Mouse (Mus musculus) MEL (cell line): ENCODE results near the gene Slc30a6. TPM values are rescaled to one million over a fixed set of nuclear protein-coding genes. Genes with fewer than 3 reads are reported as not detected.
"Not testable (repeated sequence)": the region's sequence is repeated elsewhere in the genome, so short reads cannot be mapped to it uniquely, and the experiment has no call there.

Experiments used
- DNase-seq: peaks from one replicate; pipeline ENCODE4 v3.0.0; 2011; ENCODE audit warnings: low read depth, low spot score
- H3K27ac ChIP-seq: 2 replicates; pipeline ENCODE4 v1.5.1; 2012; ENCODE audit warnings: low read depth, mild to moderate bottlenecking, control low read depth, low read length, moderate library complexity; ENCODE audit not compliant: control insufficient read depth
- H3K27me3 ChIP-seq, 2 experiments: fragments of 150-350 bp in 1 of 2; sonication (generic) in 1 of 2; 2 replicates each; pipeline ENCODE4 v1.6.1; 2012; ENCODE audit warnings: low read length in 2 of 2, mild to moderate bottlenecking in 2 of 2, improper control_type of control experiment in 1 of 2, moderate library complexity in 1 of 2; ENCODE audit not compliant: insufficient read depth in 2 of 2, control insufficient read depth in 1 of 2
- H3K36me3 ChIP-seq, 2 experiments: 2 replicates each; pipeline ENCODE4 v1.6.1; 2012 to 2014; ENCODE audit warnings: low read length in 2 of 2, improper control_type of control experiment in 1 of 2, inconsistent platforms in 1 of 2, mild to moderate bottlenecking in 1 of 2; ENCODE audit not compliant: insufficient read depth in 2 of 2, control insufficient read depth in 1 of 2
- H3K4me1 ChIP-seq, 2 experiments: fragments of 150-350 bp in 1 of 2; sonication (generic) in 1 of 2; 2 replicates each; pipeline ENCODE4 v1.6.1; 2012; ENCODE audit warnings: low read length in 2 of 2, improper control_type of control experiment in 1 of 2, mild to moderate bottlenecking in 1 of 2; ENCODE audit not compliant: insufficient read depth in 2 of 2, control insufficient read depth in 1 of 2
- H3K4me3 ChIP-seq, 2 experiments: fragments of 150-350 bp in 1 of 2; sonication (generic) in 1 of 2; 2 replicates each; pipeline ENCODE4 v1.5.1; 2012; ENCODE audit warnings: low read depth in 2 of 2, low read length in 2 of 2, mild to moderate bottlenecking in 2 of 2, moderate library complexity in 2 of 2, control low read depth in 1 of 2, improper control_type of control experiment in 1 of 2; ENCODE audit not compliant: control insufficient read depth in 1 of 2, insufficient read depth in 1 of 2
- H3K79me2 ChIP-seq: 2 replicates; pipeline ENCODE4 v1.6.1; 2012; ENCODE audit warnings: mild to moderate bottlenecking, low read length, moderate library complexity; ENCODE audit not compliant: control insufficient read depth, poor library complexity, insufficient read depth
- H3K9ac ChIP-seq: 2 replicates; pipeline ENCODE4 v1.6.1; 2012; ENCODE audit warnings: low read depth, mild to moderate bottlenecking, control low read depth, low read length, moderate library complexity; ENCODE audit not compliant: control insufficient read depth, poor library complexity, severe bottlenecking
- H3K9me3 ChIP-seq: fragments of 150-350 bp; sonication (generic); replicated peaks from 2 replicates; pipeline ENCODE4 v1.6.1; 2012; ENCODE audit warnings: mild to moderate bottlenecking, low read length, improper control_type of control experiment, moderate library complexity; ENCODE audit not compliant: insufficient read depth
- ELF1 ChIP-seq: IDR thresholded peaks from 2 replicates; pipeline ENCODE4 v1.6.1; 2014; ENCODE audit warnings: low read depth, mild to moderate bottlenecking, inconsistent platforms, low read length, improper control_type of control experiment, moderate library complexity
- HCFC1 ChIP-seq: IDR thresholded peaks from 2 replicates; pipeline ENCODE4 v1.6.1; 2012; ENCODE audit warnings: low read depth, mild to moderate bottlenecking, inconsistent platforms, low read length, improper control_type of control experiment, moderate library complexity
- JUND ChIP-seq: IDR thresholded peaks from 2 replicates; pipeline ENCODE4 v1.6.1; 2011; ENCODE audit warnings: low read depth, mild to moderate bottlenecking, improper control_type of control experiment, low read length
- KAT2A ChIP-seq: conservative IDR thresholded peaks from 2 replicates; pipeline ENCODE4 v1.6.1; 2012; ENCODE audit warnings: low read depth, low read length, improper control_type of control experiment, inconsistent platforms
- MAFK ChIP-seq: IDR thresholded peaks from 2 replicates; pipeline ENCODE4 v1.6.1; 2011; ENCODE audit warnings: low read depth, mild to moderate bottlenecking, low read length, improper control_type of control experiment, borderline replicate concordance
- MAX ChIP-seq: IDR thresholded peaks from 2 replicates; pipeline ENCODE4 v1.6.1; 2011; ENCODE audit warnings: low read length, improper control_type of control experiment
- MEF2A ChIP-seq: IDR thresholded peaks from 2 replicates; pipeline ENCODE4 v1.6.1; 2014; ENCODE audit warnings: low read depth, mild to moderate bottlenecking, inconsistent platforms, low read length, improper control_type of control experiment; ENCODE audit not compliant: poor library complexity, insufficient replicate concordance, severe bottlenecking; ENCODE audit errors: extremely low read depth
- MYB ChIP-seq: IDR thresholded peaks from 2 replicates; pipeline ENCODE4 v1.6.1; 2011; ENCODE audit warnings: mild to moderate bottlenecking, low read depth, low read length, improper control_type of control experiment
- NELFE ChIP-seq: IDR thresholded peaks from 2 replicates; pipeline ENCODE4 v1.6.1; 2011; ENCODE audit warnings: low read depth, low read length, improper control_type of control experiment
- NRF1 ChIP-seq: IDR thresholded peaks from 2 replicates; pipeline ENCODE4 v1.6.1; 2014; ENCODE audit warnings: low read depth, mild to moderate bottlenecking, inconsistent platforms, low read length, improper control_type of control experiment, moderate library complexity; ENCODE audit not compliant: poor library complexity, insufficient read depth, severe bottlenecking
- POLR2A ChIP-seq, 2 experiments: IDR thresholded peaks; 2 replicates each; pipeline ENCODE4 v1.6.1; 2011 to 2012; ENCODE audit warnings: low read length in 2 of 2, mild to moderate bottlenecking in 2 of 2, control low read depth in 1 of 2, improper control_type of control experiment in 1 of 2, low read depth in 1 of 2, moderate library complexity in 1 of 2; ENCODE audit not compliant: control insufficient read depth in 1 of 2, insufficient read depth in 1 of 2, poor library complexity in 1 of 2
- POLR2AphosphoS5 ChIP-seq: IDR thresholded peaks from 2 replicates; pipeline ENCODE4 v1.6.1; 2012; ENCODE audit warnings: low read depth, borderline replicate concordance, mild to moderate bottlenecking, inconsistent platforms, low read length, moderate library complexity, mixed read lengths
- RAD21 ChIP-seq: IDR thresholded peaks from 2 replicates; pipeline ENCODE4 v1.6.1; 2011; ENCODE audit warnings: mild to moderate bottlenecking, low read depth, low read length, improper control_type of control experiment
- RCOR1 ChIP-seq: IDR thresholded peaks from 2 replicates; pipeline ENCODE4 v1.6.1; 2012; ENCODE audit warnings: low read depth, mild to moderate bottlenecking, inconsistent platforms, low read length, improper control_type of control experiment
- SIN3A ChIP-seq: IDR thresholded peaks from 2 replicates; pipeline ENCODE4 v1.6.1; 2012; ENCODE audit warnings: low read length, improper control_type of control experiment, inconsistent platforms
- SMC3 ChIP-seq: IDR thresholded peaks from 2 replicates; pipeline ENCODE4 v1.6.1; 2011; ENCODE audit warnings: low read depth, low read length, improper control_type of control experiment
- TAL1 ChIP-seq: IDR thresholded peaks from 2 replicates; pipeline ENCODE4 v1.6.1; 2012; ENCODE audit warnings: mild to moderate bottlenecking, inconsistent platforms, low read length, moderate library complexity, mixed read lengths
- TBP ChIP-seq: IDR thresholded peaks from 2 replicates; pipeline ENCODE4 v1.8.0; 2011; ENCODE audit warnings: low read depth, low read length, improper control_type of control experiment
- TCF12 ChIP-seq: IDR thresholded peaks from 2 replicates; pipeline ENCODE4 v1.6.1; 2014; ENCODE audit warnings: low read depth, mild to moderate bottlenecking, inconsistent platforms, low read length, improper control_type of control experiment, moderate library complexity
- USF2 ChIP-seq, 2 experiments: IDR thresholded peaks; 2 replicates each; pipeline ENCODE4 v1.6.1; 2011 to 2012; ENCODE audit warnings: improper control_type of control experiment in 2 of 2, low read length in 2 of 2, borderline replicate concordance in 1 of 2, inconsistent platforms in 1 of 2, low read depth in 1 of 2, mild to moderate bottlenecking in 1 of 2; ENCODE audit not compliant: insufficient read depth in 1 of 2
- ZNF384 ChIP-seq: IDR thresholded peaks from 2 replicates; pipeline ENCODE4 v1.6.1; 2012; ENCODE audit warnings: low read depth, mild to moderate bottlenecking, inconsistent platforms, low read length, improper control_type of control experiment
- polyA plus RNA-seq, 2 experiments: library from polyadenylated mRNA; stranded (reverse) in 1 of 2; unstranded in 1 of 2; fragments of >175 nt in 1 of 2; fragments of >200 nt in 1 of 2; gene quantifications; 2 replicates each; pipeline versions ENCODE4 v1.2.1 to v1.2.4; 2012; ENCODE audit warnings: low replicate concordance in 2 of 2, low read depth in 1 of 2; ENCODE audit not compliant: insufficient read length in 2 of 2, insufficient read depth in 1 of 2, missing spikeins in 1 of 2
- total RNA-seq: library from RNA; depleted of rRNA; stranded (reverse); fragments of 300-350 nt; gene quantifications from 2 replicates; pipeline ENCODE4 v1.2.3, GENCODE M21; 2012

Gene Slc30a6
- total and polyA plus RNA-seq, 3 experiments = 15.5 to 19.4 TPM; not detected in 1

- TF ChIP-seq RAD21 (no peak), MAX (no peak), POLR2A (IDR thresholded peaks at IDR 0.05; ENCODE audit: control insufficient read depth in 1 of 2, insufficient read depth in 1 of 2, low read depth in 1 of 2, low read length in 2 of 2, poor library complexity in 1 of 2) (no peak), TCF12 (no peak), HCFC1 (no peak), RCOR1 (no peak), USF2 (IDR thresholded peaks at IDR 0.05; ENCODE audit: borderline replicate concordance in 1 of 2, insufficient read depth in 1 of 2, low read depth in 1 of 2, low read length in 2 of 2) (no peak)
- DNase-seq = peak; percentile 37
- H3K4me1 ChIP-seq = peaks cover 0 to 14% of the 10 kb centered on the region in 2 experiments; a peak in 2 of 4 replicates
- no peaks in the 10 kb centered on the region for H3K9me3 ChIP-seq
- peak within 1 kb of the TSS in 1 of 2 experiments; percentile 20; a peak in 1 of 4 replicates for H3K4me3 ChIP-seq
- peaks cover 0 to 10% of the 10 kb centered on the region in 2 experiments; a peak in 2 of 4 replicates for H3K36me3 ChIP-seq
- H3K27ac ChIP-seq = 0 out of 2 replicates have a peak within 1 kb of the TSS, but pooled peaks have one; percentile 4
- H3K9ac ChIP-seq = 0 out of 2 replicates have a peak within 1 kb of the TSS, but pooled peaks have one; percentile 9
- no peaks in the 10 kb centered on the region for H3K27me3 ChIP-seq
- no peaks in the 10 kb centered on the region for H3K79me2 ChIP-seq
These were observed 63.5 kb downstream of the Slc30a6 start, which contains the start of gene Nlrc4 for GRCm38 (mm10) chr17:74458711-74459408. Nlrc4 (minus strand) TSS chr17:74459142.

GRCm38 (mm10) chr17:74463510-74463909 lies 68.1 kb downstream of the Slc30a6 start:
- Histone ChIP-seq H3K4me3 (no peak overlapping the region), H3K9me3 (no peaks in the 10 kb centered on the region), H3K27ac (no peak overlapping the region), H3K36me3 (peaks cover 0 to 6% of the 10 kb centered on the region in 2 experiments; a peak in 2 of 4 replicates), H3K27me3 (no peaks in the 10 kb centered on the region; a peak in 2 of 4 replicates), H3K9ac (no peak overlapping the region), H3K79me2 (no peaks in the 10 kb centered on the region), H3K4me1 (peaks cover 0 to 6% of the 10 kb centered on the region in 2 experiments; a peak in 2 of 4 replicates)
- no peak for DNase-seq
- TF ChIP-seq TAL1 (no peak), MYB (no peak), RCOR1 (no peak), MAX (no peak), NRF1 (no peak), POLR2AphosphoS5 (no peak), TBP (no peak), JUND (no peak), ZNF384 (no peak), SIN3A (no peak), KAT2A (no peak), RAD21 (no peak), HCFC1 (no peak), SMC3 (no peak), ELF1 (no peak), MAFK (no peak), MEF2A (no peak), NELFE (no peak)

- not testable (repeated sequence) for H3K4me3 ChIP-seq, H3K27ac ChIP-seq, H3K9ac ChIP-seq, H3K27me3 ChIP-seq, DNase-seq, H3K36me3 ChIP-seq, H3K79me2 ChIP-seq, H3K4me1 ChIP-seq, H3K9me3 ChIP-seq
These were observed 72.6 kb downstream of the Slc30a6 start for GRCm38 (mm10) chr17:74467981-74468380.

- not testable (repeated sequence) for H3K4me3 ChIP-seq, H3K4me1 ChIP-seq, H3K27ac ChIP-seq, H3K27me3 ChIP-seq, H3K9ac ChIP-seq, H3K79me2 ChIP-seq, DNase-seq, H3K9me3 ChIP-seq, H3K36me3 ChIP-seq
These were observed 74.7 kb downstream of the Slc30a6 start for GRCm38 (mm10) chr17:74470133-74470532.
